Mouse (Mus musculus): ENCODE data around the gene Fstl1. TPM values are rescaled to one million over a fixed set of nuclear protein-coding genes. Genes with fewer than 3 reads are reported as not detected.

The Fstl1 gene
- total and polyA plus RNA-seq, 3 experiments, result 0.08 to 0.35 TPM; not detected in 1

DNA sequence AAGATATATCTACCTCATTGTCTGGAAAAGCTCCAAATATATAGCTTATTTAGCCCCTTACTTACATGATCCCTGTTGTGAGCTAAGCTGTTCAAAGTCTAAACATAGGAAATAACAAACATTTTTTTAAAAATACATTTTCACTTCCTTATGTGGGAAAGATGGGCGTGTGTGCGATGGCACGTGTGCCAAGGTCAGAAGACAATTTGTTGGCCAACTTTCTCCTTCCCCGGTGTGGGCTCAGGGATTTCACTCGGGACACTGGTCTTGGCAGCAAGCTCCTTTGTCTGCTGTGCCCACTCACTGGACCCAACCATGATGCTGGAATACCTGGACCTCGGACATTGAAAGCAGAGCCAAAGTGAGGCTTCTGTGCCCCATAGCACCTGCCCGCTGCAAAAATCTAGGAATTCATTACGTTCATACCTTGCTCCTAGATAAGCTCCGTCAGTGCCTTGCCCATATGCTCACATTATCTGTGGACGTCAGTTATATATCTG, 19.0 kb downstream of the Fstl1 start:
- H3K9ac ChIP-seq (ENCODE audit: control insufficient read depth, low read depth, low read length, poor library complexity, severe bottlenecking), result no peak overlapping the region
- TF ChIP-seq MAFK (IDR thresholded peaks at IDR 0.05; ENCODE audit: borderline replicate concordance, low read depth, low read length), result no peak
- no peak for TF ChIP-seq MAX (IDR thresholded peaks at IDR 0.05; ENCODE audit: low read length)
- no peak for TF ChIP-seq ETS1 (IDR thresholded peaks at IDR 0.05; ENCODE audit: low read depth, low read length)
- TF ChIP-seq CHD1 (IDR thresholded peaks at IDR 0.05; ENCODE audit: low read depth, low read length), result no peak
- TF ChIP-seq POLR2AphosphoS5 (IDR thresholded peaks at IDR 0.05; ENCODE audit: borderline replicate concordance, low read depth, low read length), result no peak
- TF ChIP-seq POLR2AphosphoS2 (IDR thresholded peaks at IDR 0.05; ENCODE audit: low read length), result no peak
- no peak for TF ChIP-seq MEF2A (IDR thresholded peaks at IDR 0.05; ENCODE audit: extremely low read depth, insufficient replicate concordance, low read depth, low read length, poor library complexity, severe bottlenecking)
- TF ChIP-seq POLR2A (IDR thresholded peaks at IDR 0.05; ENCODE audit: control insufficient read depth in 1 of 2, insufficient read depth in 1 of 2, low read depth in 1 of 2, low read length in 2 of 2, poor library complexity in 1 of 2), result no peak
- TF ChIP-seq TBP (IDR thresholded peaks at IDR 0.05; ENCODE audit: low read depth, low read length), result no peak
- TF ChIP-seq USF1 (IDR thresholded peaks at IDR 0.05; ENCODE audit: low read depth, low read length), result no peak
- no peak for TF ChIP-seq UBTF (IDR thresholded peaks at IDR 0.05; ENCODE audit: borderline replicate concordance, insufficient read depth, low read depth, low read length)
- no peak for TF ChIP-seq MXI1 (IDR thresholded peaks at IDR 0.05; ENCODE audit: low read depth, low read length)
- no peak for TF ChIP-seq CTCF (IDR thresholded peaks at IDR 0.05 in 2 of 3, conservative IDR thresholded peaks at IDR 0.05 in 1 of 3; ENCODE audit: control insufficient read depth in 1 of 3, insufficient read depth in 1 of 3, low read depth in 2 of 3, low read length in 3 of 3, poor library complexity in 1 of 3, severe bottlenecking in 1 of 3)
- no peak for TF ChIP-seq NRF1 (IDR thresholded peaks at IDR 0.05; ENCODE audit: insufficient read depth, low read depth, low read length, poor library complexity, severe bottlenecking)
- no peak for TF ChIP-seq NELFE (IDR thresholded peaks at IDR 0.05; ENCODE audit: low read depth, low read length)
- TF ChIP-seq ELF1 (IDR thresholded peaks at IDR 0.05; ENCODE audit: low read depth, low read length), result no peak

DNA sequence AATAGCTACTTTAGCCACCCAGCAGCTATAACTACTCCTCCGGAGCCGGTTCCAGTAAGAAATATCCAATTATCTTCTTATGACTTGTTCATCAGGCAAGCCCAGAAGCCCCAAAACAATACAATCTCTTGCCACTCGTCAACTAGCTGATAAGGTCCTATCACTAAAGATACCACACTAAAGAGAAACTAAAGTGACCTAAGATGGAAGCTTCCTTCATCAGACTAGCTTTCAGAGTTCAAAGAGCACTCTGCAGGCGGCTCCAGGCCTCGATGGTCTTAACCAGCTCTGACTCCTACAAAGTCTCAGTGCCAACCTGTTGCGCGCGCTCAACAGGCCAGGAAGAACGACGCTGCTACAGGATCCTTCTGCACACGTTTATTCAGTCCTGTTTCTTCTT, 19.6 kb downstream of the Fstl1 start:
- TF ChIP-seq ZKSCAN1 (IDR thresholded peaks at IDR 0.05; ENCODE audit: low read depth, low read length), result no peak
- no peak for TF ChIP-seq CTCF (IDR thresholded peaks at IDR 0.05 in 2 of 3, conservative IDR thresholded peaks at IDR 0.05 in 1 of 3; ENCODE audit: control insufficient read depth in 1 of 3, insufficient read depth in 1 of 3, low read depth in 2 of 3, low read length in 3 of 3, poor library complexity in 1 of 3, severe bottlenecking in 1 of 3)
- TF ChIP-seq MAFK (IDR thresholded peaks at IDR 0.05; ENCODE audit: borderline replicate concordance, low read depth, low read length), result no peak
- H3K4me1 ChIP-seq (ENCODE audit: control insufficient read depth in 1 of 2, insufficient read depth in 2 of 2, low read length in 2 of 2), result no peaks in the 10 kb centered on the region
- DNase-seq (ENCODE audit: low read depth, low spot score), result no peak
- H3K36me3 ChIP-seq (ENCODE audit: control insufficient read depth in 1 of 2, insufficient read depth in 2 of 2, low read length in 2 of 2), result no peaks in the 10 kb centered on the region
- H3K27me3 ChIP-seq (ENCODE audit: control insufficient read depth in 1 of 2, insufficient read depth in 2 of 2, low read length in 2 of 2), result no peaks in the 10 kb centered on the region
- H3K4me3 ChIP-seq (ENCODE audit: control insufficient read depth in 1 of 2, insufficient read depth in 1 of 2, low read depth in 2 of 2, low read length in 2 of 2), result no peak overlapping the region
- H3K9ac ChIP-seq (ENCODE audit: control insufficient read depth, low read depth, low read length, poor library complexity, severe bottlenecking), result no peak overlapping the region
- no peaks in the 10 kb centered on the region for H3K79me2 ChIP-seq (ENCODE audit: control insufficient read depth, insufficient read depth, low read length, poor library complexity)
- H3K9me3 ChIP-seq (replicated peaks; ENCODE audit: insufficient read depth, low read length), result no peaks in the 10 kb centered on the region
- no peak overlapping the region for H3K27ac ChIP-seq (ENCODE audit: control insufficient read depth, low read depth, low read length)

More for the DNA sequence above, 19.0 kb downstream of the Fstl1 start:
- H3K27ac ChIP-seq (ENCODE audit: control insufficient read depth, low read depth, low read length), result no peak overlapping the region
- H3K4me3 ChIP-seq (ENCODE audit: control insufficient read depth in 1 of 2, insufficient read depth in 1 of 2, low read depth in 2 of 2, low read length in 2 of 2), result no peak overlapping the region
- H3K36me3 ChIP-seq (ENCODE audit: control insufficient read depth in 1 of 2, insufficient read depth in 2 of 2, low read length in 2 of 2), result no peaks in the 10 kb centered on the region
- H3K79me2 ChIP-seq (ENCODE audit: control insufficient read depth, insufficient read depth, low read length, poor library complexity), result no peaks in the 10 kb centered on the region
- H3K27me3 ChIP-seq (ENCODE audit: control insufficient read depth in 1 of 2, insufficient read depth in 2 of 2, low read length in 2 of 2), result no peaks in the 10 kb centered on the region
- no peaks in the 10 kb centered on the region for H3K4me1 ChIP-seq (ENCODE audit: control insufficient read depth in 1 of 2, insufficient read depth in 2 of 2, low read length in 2 of 2)
- H3K9me3 ChIP-seq (replicated peaks; ENCODE audit: insufficient read depth, low read length), result no peaks in the 10 kb centered on the region
- DNase-seq (ENCODE audit: low read depth, low spot score), result no peak

Measured in MEL (cell line).